Mouse (Mus musculus) activated CD4-positive, CD25-positive, alpha-beta regulatory T cell (primary cell): ENCODE data around the gene Erh. TPM values are rescaled to one million over a fixed set of nuclear protein-coding genes. Genes with fewer than 3 reads are reported as not detected.

Source experiments
- polyA plus RNA-seq, 2 experiments: library from polyadenylated mRNA; unstranded; fragments of 100-300 nt; shearing (Covaris generic); gene quantifications; one replicate each; pipeline ENCODE4 v1.2.1; 2017

The Erh gene
- polyA plus RNA-seq = 10 to 100 TPM; 61.3 to 82.7 TPM

GRCm38 (mm10) chr12:80643693-80644505, at the start of gene Erh, which contains the start of gene Slc39a9:
Gene Erh, minus strand, starts transcription at chr12:80644341.
Gene Slc39a9, plus strand, starts transcription at chr12:80643883.

GRCm38 (mm10) chr12:80692269-80692972, 48.3 kb upstream of the Erh start, which contains the start of gene Plekhd1:
Gene Plekhd1, plus strand, starts transcription at chr12:80692591.

Other genes starting within 250 kb of the Erh start
- 10 to 100 TPM; 43.0 to 61.2 TPM for gene Dcaf5, start 207.7 kb downstream of the Erh start, polyA plus RNA-seq
- 10 to 100 TPM; 25.7 to 31.3 TPM for gene Exd2, start 181.2 kb downstream of the Erh start, polyA plus RNA-seq
- gene Galnt16, start 126.1 kb downstream of the Erh start, polyA plus RNA-seq = under 1 TPM; 0.26 to 0.27 TPM
- 10 to 100 TPM; 18.2 to 32.9 TPM for gene Slc39a9, start 458 bp downstream of the Erh start, polyA plus RNA-seq
- gene Plekhd1, start 48.2 kb upstream of the Erh start, polyA plus RNA-seq = under 1 TPM; 0.60 to 0.97 TPM
- under 1 TPM in 1 of 2 experiments, not detected in 1; 0.04 TPM for gene Ccdc177, start 116.3 kb upstream of the Erh start, polyA plus RNA-seq
- gene Susd6, start 146.2 kb upstream of the Erh start, polyA plus RNA-seq = 10 to 100 TPM; 54.9 to 67.1 TPM